Mouse (Mus musculus): ENCODE results near the gene Plekhj1.

- TF ChIP-seq POLR2A (IDR thresholded peaks at IDR 0.05; ENCODE audit: extremely low read depth, insufficient read depth, low read length): no peak
- TF ChIP-seq CTCF (IDR thresholded peaks at IDR 0.05; ENCODE audit: low read depth, low read length): no peak
Measured at GRCm38 (mm10) chr10:80784871-80785270, 13.6 kb downstream of the Plekhj1 start.
